Mouse (Mus musculus): ENCODE data around the gene Gsdme. TPM values are rescaled to one million over a fixed set of nuclear protein-coding genes. Genes with fewer than 3 reads are reported as not detected.

The Gsdme gene
- total and polyA plus RNA-seq, 3 experiments = 0.02 to 0.76 TPM; not detected in 1

GRCm38 (mm10) chr6:50300622-50301021, 37.0 kb upstream of the Gsdme start:
- Histone ChIP-seq H3K36me3 (replicated peaks) (no peaks in the 10 kb centered on the region), H3K4me1 (ENCODE audit: insufficient read depth, low read depth, low read length) (peaks cover 6% of the 10 kb centered on the region), H3K27me3 (ENCODE audit: insufficient read depth, low read length) (peaks cover 31% of the 10 kb centered on the region), H3K4me3 (ENCODE audit: low read depth, low read length) (no peak overlapping the region), H3K9me3 (replicated peaks) (no peaks in the 10 kb centered on the region)
- no peak for ATAC-seq (ENCODE audit: extremely low read depth, insufficient number of reproducible peaks, low FRiP score, poor library complexity, severe bottlenecking)
- no peak for DNase-seq (ENCODE audit: low spot score)
- TF ChIP-seq POLR2AphosphoS5 (IDR thresholded peaks at IDR 0.05; ENCODE audit: insufficient replicate concordance, low read depth, low read length) = no peak
- no peak for TF ChIP-seq GATA2 (IDR thresholded peaks at IDR 0.05; ENCODE audit: borderline replicate concordance, low read depth, low read length)
- no peak for TF ChIP-seq CTCF (IDR thresholded peaks at IDR 0.05; ENCODE audit: low read depth, low read length)
- no peak for TF ChIP-seq GATA1 (IDR thresholded peaks at IDR 0.05; ENCODE audit: borderline replicate concordance, low read length)
- no peak for TF ChIP-seq TAL1 (conservative IDR thresholded peaks at IDR 0.05; ENCODE audit: low read depth, low read length)

- no peak overlapping the region for H3K4me3 ChIP-seq (ENCODE audit: low read depth, low read length)
Measured at GRCm38 (mm10) chr6:50299071-50299470, 35.4 kb upstream of the Gsdme start.

GRCm38 (mm10) chr6:50297671-50298070, 34.0 kb upstream of the Gsdme start:
- ATAC-seq (ENCODE audit: extremely low read depth, insufficient number of reproducible peaks, low FRiP score, poor library complexity, severe bottlenecking) = no peak
- no peak for TF ChIP-seq GATA2 (IDR thresholded peaks at IDR 0.05; ENCODE audit: borderline replicate concordance, low read depth, low read length)
- no peak for TF ChIP-seq CTCF (IDR thresholded peaks at IDR 0.05; ENCODE audit: low read depth, low read length)
- no peak for TF ChIP-seq GATA1 (IDR thresholded peaks at IDR 0.05; ENCODE audit: borderline replicate concordance, low read length)
- TF ChIP-seq TAL1 (conservative IDR thresholded peaks at IDR 0.05; ENCODE audit: low read depth, low read length) = no peak
- TF ChIP-seq POLR2AphosphoS5 (IDR thresholded peaks at IDR 0.05; ENCODE audit: insufficient replicate concordance, low read depth, low read length) = no peak
- Histone ChIP-seq H3K27me3 (ENCODE audit: insufficient read depth, low read length) (peaks cover 27% of the 10 kb centered on the region), H3K9me3 (replicated peaks) (no peaks in the 10 kb centered on the region), H3K36me3 (replicated peaks) (no peaks in the 10 kb centered on the region), H3K4me3 (ENCODE audit: low read depth, low read length) (no peak overlapping the region), H3K4me1 (ENCODE audit: insufficient read depth, low read depth, low read length) (peaks cover 22% of the 10 kb centered on the region)
- DNase-seq (ENCODE audit: low spot score) = no peak

More at GRCm38 (mm10) chr6:50299071-50299470, 35.4 kb upstream of the Gsdme start:
- Histone ChIP-seq H3K36me3 (replicated peaks) (no peaks in the 10 kb centered on the region), H3K27me3 (ENCODE audit: insufficient read depth, low read length) (peaks cover 31% of the 10 kb centered on the region), H3K4me1 (ENCODE audit: insufficient read depth, low read depth, low read length) (peaks cover 20% of the 10 kb centered on the region), H3K9me3 (replicated peaks) (no peaks in the 10 kb centered on the region)
- ATAC-seq (ENCODE audit: extremely low read depth, insufficient number of reproducible peaks, low FRiP score, poor library complexity, severe bottlenecking) (no peak), DNase-seq (ENCODE audit: low spot score) (no peak)
- TF ChIP-seq CTCF (IDR thresholded peaks at IDR 0.05; ENCODE audit: low read depth, low read length) = no peak
- no peak for TF ChIP-seq GATA2 (IDR thresholded peaks at IDR 0.05; ENCODE audit: borderline replicate concordance, low read depth, low read length)
- TF ChIP-seq GATA1 (IDR thresholded peaks at IDR 0.05; ENCODE audit: borderline replicate concordance, low read length) = no peak
- no peak for TF ChIP-seq POLR2AphosphoS5 (IDR thresholded peaks at IDR 0.05; ENCODE audit: insufficient replicate concordance, low read depth, low read length)
- TF ChIP-seq TAL1 (conservative IDR thresholded peaks at IDR 0.05; ENCODE audit: low read depth, low read length) = no peak

- Histone ChIP-seq H3K4me1 (ENCODE audit: insufficient read depth, low read depth, low read length) (peaks cover 31% of the 10 kb centered on the region), H3K9me3 (replicated peaks) (no peaks in the 10 kb centered on the region), H3K36me3 (replicated peaks) (no peaks in the 10 kb centered on the region), H3K27me3 (ENCODE audit: insufficient read depth, low read length) (peaks cover 20% of the 10 kb centered on the region), H3K4me3 (ENCODE audit: low read depth, low read length) (no peak overlapping the region)
- DNase-seq (ENCODE audit: low spot score) (no peak), ATAC-seq (ENCODE audit: extremely low read depth, insufficient number of reproducible peaks, low FRiP score, poor library complexity, severe bottlenecking) (no peak)
- no peak for TF ChIP-seq TAL1 (conservative IDR thresholded peaks at IDR 0.05; ENCODE audit: low read depth, low read length)
- no peak for TF ChIP-seq GATA2 (IDR thresholded peaks at IDR 0.05; ENCODE audit: borderline replicate concordance, low read depth, low read length)
- no peak for TF ChIP-seq CTCF (IDR thresholded peaks at IDR 0.05; ENCODE audit: low read depth, low read length)
- no peak for TF ChIP-seq POLR2AphosphoS5 (IDR thresholded peaks at IDR 0.05; ENCODE audit: insufficient replicate concordance, low read depth, low read length)
- TF ChIP-seq GATA1 (IDR thresholded peaks at IDR 0.05; ENCODE audit: borderline replicate concordance, low read length) = no peak
Measured at GRCm38 (mm10) chr6:50295136-50295535, 31.5 kb upstream of the Gsdme start.

- TF ChIP-seq GATA1 (IDR thresholded peaks at IDR 0.05; ENCODE audit: borderline replicate concordance, low read length) (no peak), TAL1 (conservative IDR thresholded peaks at IDR 0.05; ENCODE audit: low read depth, low read length) (no peak), GATA2 (IDR thresholded peaks at IDR 0.05; ENCODE audit: borderline replicate concordance, low read depth, low read length) (no peak), POLR2AphosphoS5 (IDR thresholded peaks at IDR 0.05; ENCODE audit: insufficient replicate concordance, low read depth, low read length) (no peak), CTCF (IDR thresholded peaks at IDR 0.05; ENCODE audit: low read depth, low read length) (peak; percentile 95)
- peak; percentile 77 for ATAC-seq (ENCODE audit: extremely low read depth, insufficient number of reproducible peaks, low FRiP score, poor library complexity, severe bottlenecking)
- no peaks in the 10 kb centered on the region for H3K9me3 ChIP-seq (replicated peaks)
- peak; percentile 48 for DNase-seq (ENCODE audit: low spot score)
- no peak overlapping the region for H3K4me3 ChIP-seq (ENCODE audit: low read depth, low read length)
- peaks cover 31% of the 10 kb centered on the region for H3K4me1 ChIP-seq (ENCODE audit: insufficient read depth, low read depth, low read length)
- H3K36me3 ChIP-seq (replicated peaks) = no peaks in the 10 kb centered on the region
- peaks cover 16% of the 10 kb centered on the region for H3K27me3 ChIP-seq (ENCODE audit: insufficient read depth, low read length)
Measured at GRCm38 (mm10) chr6:50294128-50294527, 30.5 kb upstream of the Gsdme start.

GRCm38 (mm10) chr6:50291650-50292049, 28.0 kb upstream of the Gsdme start:
- DNase-seq (ENCODE audit: low spot score) = peak; percentile 26
- H3K4me1 ChIP-seq (ENCODE audit: insufficient read depth, low read depth, low read length) = peaks cover 31% of the 10 kb centered on the region
- H3K27me3 ChIP-seq (ENCODE audit: insufficient read depth, low read length) = peaks cover 4% of the 10 kb centered on the region; the same call in 1 of the 2 replicates
- H3K4me3 ChIP-seq (ENCODE audit: low read depth, low read length) = no peak overlapping the region
- ATAC-seq (ENCODE audit: extremely low read depth, insufficient number of reproducible peaks, low FRiP score, poor library complexity, severe bottlenecking) = peak; percentile 59
- no peak for TF ChIP-seq GATA2 (IDR thresholded peaks at IDR 0.05; ENCODE audit: borderline replicate concordance, low read depth, low read length)
- TF ChIP-seq GATA1 (IDR thresholded peaks at IDR 0.05; ENCODE audit: borderline replicate concordance, low read length) = no peak
- TF ChIP-seq CTCF (IDR thresholded peaks at IDR 0.05; ENCODE audit: low read depth, low read length) = no peak
- TF ChIP-seq TAL1 (conservative IDR thresholded peaks at IDR 0.05; ENCODE audit: low read depth, low read length) = no peak
- no peak for TF ChIP-seq POLR2AphosphoS5 (IDR thresholded peaks at IDR 0.05; ENCODE audit: insufficient replicate concordance, low read depth, low read length)
- H3K36me3 ChIP-seq (replicated peaks) = no peaks in the 10 kb centered on the region
- no peaks in the 10 kb centered on the region for H3K9me3 ChIP-seq (replicated peaks)
